Mouse (Mus musculus) forebrain, postnatal 0 days (tissue): Measurements from ENCODE around the gene Nolc1. TPM values are rescaled to one million over a fixed set of nuclear protein-coding genes. Genes with fewer than 3 reads are reported as not detected.

ENCODE experiments used
- ATAC-seq: fragments of 200-750 bp; cut with Nextera tagmentation; 2 replicates; pipeline ENCODE4 v1.8.0; 2017; ENCODE audit warnings: mild to moderate bottlenecking, moderate library complexity
- DNase-seq: peaks from one replicate; pipeline ENCODE4 v3.0.0-alpha.2; 2015
- H3K27ac ChIP-seq: fragments of 300-500 bp; sonication (generic); 2 replicates; pipeline ENCODE4 v1.5.1; 2014; ENCODE audit warnings: low read depth, mild to moderate bottlenecking, antibody characterized with exemption, low read length, moderate library complexity, mixed read lengths
- H3K27me3 ChIP-seq: fragments of 300-500 bp; sonication (generic); 2 replicates; pipeline ENCODE4 v1.6.1; 2014; ENCODE audit warnings: mild to moderate bottlenecking, low read length, mixed read lengths; ENCODE audit not compliant: insufficient read depth
- H3K36me3 ChIP-seq: fragments of 300-500 bp; sonication (generic); 2 replicates; pipeline ENCODE4 v1.6.1; 2014; ENCODE audit warnings: mild to moderate bottlenecking, moderate library complexity; ENCODE audit not compliant: insufficient read depth
- H3K4me1 ChIP-seq: fragments of 300-500 bp; sonication (generic); 2 replicates; pipeline ENCODE4 v1.6.1; 2014; ENCODE audit warnings: antibody characterized with exemption; ENCODE audit not compliant: insufficient read depth
- H3K4me2 ChIP-seq: fragments of 300-500 bp; sonication (generic); 2 replicates; pipeline ENCODE4 v1.6.1; 2014; ENCODE audit warnings: low read depth, mild to moderate bottlenecking, moderate library complexity
- H3K4me3 ChIP-seq: fragments of 300-500 bp; sonication (generic); 2 replicates; pipeline ENCODE4 v1.5.1; 2014; ENCODE audit warnings: low read depth, low read length, mixed read lengths
- H3K9ac ChIP-seq: fragments of 300-500 bp; sonication (generic); 2 replicates; pipeline ENCODE4 v1.6.1; 2014; ENCODE audit warnings: mild to moderate bottlenecking
- H3K9me3 ChIP-seq: fragments of 300-500 bp; sonication (generic); 2 replicates; pipeline ENCODE4 v1.6.1; 2016; ENCODE audit warnings: low read length
- CTCF ChIP-seq: sonication (generic); IDR thresholded peaks from 2 replicates; pipeline ENCODE4 v1.5.1; 2016; ENCODE audit warnings: antibody characterized with exemption, control low read depth, low read depth
- WGBS: fragments of 180-500 bp; shearing (Covaris S2); extraction: QIAGEN DNeasy Blood & Tissue Kit; methylation state at CpG from one replicate; pipeline ENCODE4 v1.1.7; 2014; 5-methylcytosine and 5-hydroxymethylcytosine counted together
- polyA plus RNA-seq: library from polyadenylated mRNA; unstranded; fragments of >200 nt; fragmentation: Nextera tagmentation; extraction: Ambion mirVana; gene quantifications from 2 replicates; pipeline ENCODE4 v1.2.1, GENCODE M21; 2015
- total RNA-seq: library from RNA; depleted of rRNA; stranded (reverse); fragments of >200 nt; gene quantifications from 2 replicates; pipeline ENCODE4 v1.2.3, GENCODE M21; 2014; rRNA removed

Gene Nolc1
- total and polyA plus RNA-seq, 2 experiments from 2014 or later = 51.6 to 67.3 TPM

DNA sequence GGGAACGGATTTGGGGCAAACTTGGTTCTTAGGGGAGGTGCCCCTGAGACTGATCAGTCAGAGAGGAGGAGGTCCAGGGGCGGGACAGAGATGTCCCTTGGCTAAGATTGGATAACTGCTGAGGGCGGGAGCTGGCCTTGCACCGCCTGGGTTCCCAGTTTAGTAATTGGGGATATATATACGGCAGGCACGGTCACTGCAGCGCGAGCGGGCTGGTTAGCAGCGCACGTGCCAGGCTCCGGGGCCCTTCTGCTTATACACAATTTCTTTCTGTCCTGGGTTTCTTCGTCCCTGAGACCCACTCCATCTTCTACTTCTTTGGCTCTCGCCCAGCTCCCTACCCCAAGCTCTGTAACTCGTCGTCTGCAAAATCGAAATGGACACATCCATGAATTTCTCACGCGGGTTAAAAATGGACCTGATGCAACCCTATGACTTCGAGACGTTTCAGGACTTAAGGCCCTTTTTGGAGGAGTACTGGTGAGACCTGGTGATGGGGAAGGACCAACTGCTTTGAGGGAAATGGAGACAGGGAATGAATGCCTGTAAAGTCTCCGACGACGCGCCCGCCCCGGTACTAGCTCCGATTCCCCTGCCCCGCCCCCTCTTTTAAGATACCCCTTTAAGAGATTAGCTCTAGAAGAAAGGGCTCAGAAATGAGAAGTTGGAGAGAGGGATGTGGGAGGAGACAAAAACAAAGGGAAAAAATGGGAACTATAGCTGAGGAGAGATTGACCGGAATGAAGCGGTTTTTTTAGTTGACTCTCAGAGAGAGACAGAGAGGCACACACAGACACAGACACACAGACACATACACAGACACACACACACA lies 56.2 kb downstream of the Nolc1 start, which contains the start of gene Elovl3:
Gene Elovl3, plus strand, starts transcription at position 204 of the 832 bp plus-strand sequence.
- Histone ChIP-seq H3K4me1 (no peaks in the 10 kb centered on the region), H3K36me3 (no peaks in the 10 kb centered on the region), H3K27me3 (peaks cover 47% of the 10 kb centered on the region), H3K4me3 (peak within 1 kb of the TSS; percentile 17; the same call in 1 of the 2 replicates), H3K9me3 (no peaks in the 10 kb centered on the region), H3K27ac (no peak within 1 kb of the TSS), H3K4me2 (peak within 1 kb of the TSS; percentile 38), H3K9ac (peak within 1 kb of the TSS; percentile 31; the same call in 1 of the 2 replicates)
- under 1% methylated on average over 31 of the region's 31 CpGs for WGBS
- no peak for ATAC-seq
- no peak for DNase-seq
- TF ChIP-seq CTCF = no peak

- TF ChIP-seq CTCF = no peak
- no peak for DNase-seq
- no peak overlapping the region for H3K4me2 ChIP-seq
- H3K27ac ChIP-seq = no peak overlapping the region
- H3K36me3 ChIP-seq = no peaks in the 10 kb centered on the region
- no peak overlapping the region for H3K9ac ChIP-seq
- H3K4me3 ChIP-seq = no peak overlapping the region
- no peaks in the 10 kb centered on the region for H3K9me3 ChIP-seq
- H3K4me1 ChIP-seq = no peaks in the 10 kb centered on the region
- peaks cover 53% of the 10 kb centered on the region for H3K27me3 ChIP-seq
- no peak for ATAC-seq
- 29% methylated on average over 6 of the region's 6 CpGs for WGBS
Measured at GRCm38 (mm10) chr19:46132577-46132976, 56.9 kb downstream of the Nolc1 start.

Other genes with a start within 250 kb of the Nolc1 start
- gene Armh3, start 77.4 kb upstream of the Nolc1 start, total RNA-seq = 17.5 and 22.5 TPM in 2 replicates
- 18.7 and 20.9 TPM in 2 replicates for gene Armh3, start 77.4 kb upstream of the Nolc1 start, polyA plus RNA-seq
- 5.3 and 7.0 TPM in 2 replicates for gene Hps6, start 72.4 kb upstream of the Nolc1 start, total RNA-seq
- 3.6 and 4.6 TPM in 2 replicates for gene Hps6, start 72.4 kb upstream of the Nolc1 start, polyA plus RNA-seq
- 10.6 and 11.2 TPM in 2 replicates for gene Pprc1, start 31.0 kb upstream of the Nolc1 start, total RNA-seq
- 9.0 and 11.3 TPM in 2 replicates for gene Pprc1, start 31.0 kb upstream of the Nolc1 start, polyA plus RNA-seq
- gene Ldb1, start 30.6 kb upstream of the Nolc1 start, total RNA-seq = 140 and 162 TPM in 2 replicates
- gene Ldb1, start 30.6 kb upstream of the Nolc1 start, polyA plus RNA-seq = 82.6 and 90.4 TPM in 2 replicates
- not detected in 2 replicates for gene Elovl3, start 56.0 kb downstream of the Nolc1 start, total RNA-seq
- gene Elovl3, start 56.0 kb downstream of the Nolc1 start, polyA plus RNA-seq = 0.11 TPM in 1 of 2 replicates, not detected in the other
- gene Pitx3, start 72.5 kb downstream of the Nolc1 start, total RNA-seq = 0.31 TPM in 1 of 2 replicates, not detected in the other
- 0.41 TPM in 1 of 2 replicates, not detected in the other for gene Pitx3, start 72.5 kb downstream of the Nolc1 start, polyA plus RNA-seq
- 44.9 and 54.4 TPM in 2 replicates for gene Gbf1, start 76.6 kb downstream of the Nolc1 start, total RNA-seq
- gene Gbf1, start 76.6 kb downstream of the Nolc1 start, polyA plus RNA-seq = 29.7 and 41.9 TPM in 2 replicates
- gene Nfkb2, start 228.5 kb downstream of the Nolc1 start, total RNA-seq = 2.2 TPM in 2 replicates
- 1.2 and 1.3 TPM in 2 replicates for gene Nfkb2, start 228.5 kb downstream of the Nolc1 start, polyA plus RNA-seq